Mouse (Mus musculus): ENCODE data around the gene Cd164. TPM values are rescaled to one million over a fixed set of nuclear protein-coding genes. Genes with fewer than 3 reads are reported as not detected.

Gene Cd164
- polyA plus RNA-seq, 1 experiment from 2014 or later, result 65.0 TPM

- Histone ChIP-seq H3K27me3 (ENCODE audit: control insufficient read depth, insufficient read depth, low read depth, low read length) (peaks cover 7% of the 10 kb centered on the region), H3K36me3 (ENCODE audit: control insufficient read depth, insufficient read depth) (no peaks in the 10 kb centered on the region), H3K27ac (ENCODE audit: low read length) (peak overlapping the region; percentile 67), H3K4me3 (ENCODE audit: low read depth, low read length) (peak overlapping the region; percentile 56), H3K4me1 (ENCODE audit: control insufficient read depth, low read depth, low read length) (peaks cover 44% of the 10 kb centered on the region), H3K9me3 (replicated peaks; ENCODE audit: control insufficient read depth, low read length) (no peaks in the 10 kb centered on the region), H3K4me2 (ENCODE audit: low read depth, low read length) (peak overlapping the region; percentile 71), H3K9ac (ENCODE audit: low read depth, low read length) (peak overlapping the region; percentile 50)
- ATAC-seq (ENCODE audit: low read depth), result peak; percentile 53
- 4% methylated on average over 20 of the region's 20 CpGs for WGBS (ENCODE audit: insufficient replicate concordance)
Measured at GRCm38 (mm10) chr10:41477278-41478181, 41.7 kb upstream of the Cd164 start.

- 61% methylated on average over 3 of the region's 3 CpGs for WGBS (ENCODE audit: insufficient replicate concordance)
- H3K4me3 ChIP-seq (ENCODE audit: low read depth, low read length), result no peak overlapping the region
- H3K9me3 ChIP-seq (replicated peaks; ENCODE audit: control insufficient read depth, low read length), result no peaks in the 10 kb centered on the region
- no peak overlapping the region for H3K27ac ChIP-seq (ENCODE audit: low read length)
- no peak overlapping the region for H3K4me2 ChIP-seq (ENCODE audit: low read depth, low read length)
- no peaks in the 10 kb centered on the region for H3K36me3 ChIP-seq (ENCODE audit: control insufficient read depth, insufficient read depth)
- peaks cover 32% of the 10 kb centered on the region for H3K4me1 ChIP-seq (ENCODE audit: control insufficient read depth, low read depth, low read length)
- H3K9ac ChIP-seq (ENCODE audit: low read depth, low read length), result no peak overlapping the region
- no peak for ATAC-seq (ENCODE audit: low read depth)
- H3K27me3 ChIP-seq (ENCODE audit: control insufficient read depth, insufficient read depth, low read depth, low read length), result peaks cover 7% of the 10 kb centered on the region
Measured at GRCm38 (mm10) chr10:41479961-41480360, 39.3 kb upstream of the Cd164 start.

- Histone ChIP-seq H3K27me3 (ENCODE audit: control insufficient read depth, insufficient read depth, low read depth, low read length) (peaks cover 7% of the 10 kb centered on the region), H3K4me3 (ENCODE audit: low read depth, low read length) (no peak overlapping the region), H3K36me3 (ENCODE audit: control insufficient read depth, insufficient read depth) (peaks cover 3% of the 10 kb centered on the region; the same call in 1 of the 2 replicates), H3K9me3 (replicated peaks; ENCODE audit: control insufficient read depth, low read length) (no peaks in the 10 kb centered on the region), H3K9ac (ENCODE audit: low read depth, low read length) (no peak overlapping the region), H3K4me2 (ENCODE audit: low read depth, low read length) (no peak overlapping the region; the same call in 1 of the 2 replicates), H3K4me1 (ENCODE audit: control insufficient read depth, low read depth, low read length) (peaks cover 20% of the 10 kb centered on the region), H3K27ac (ENCODE audit: low read length) (no peak overlapping the region)
- WGBS (ENCODE audit: insufficient replicate concordance), result 47% methylated on average over 33 of the region's 33 CpGs
- peak; percentile 35 for ATAC-seq (ENCODE audit: low read depth)
Measured at GRCm38 (mm10) chr10:41480938-41481880, 38.0 kb upstream of the Cd164 start.

- ATAC-seq (ENCODE audit: low read depth), result no peak
- H3K27me3 ChIP-seq (ENCODE audit: control insufficient read depth, insufficient read depth, low read depth, low read length), result no peaks in the 10 kb centered on the region
- no peak overlapping the region for H3K4me3 ChIP-seq (ENCODE audit: low read depth, low read length)
- no peak overlapping the region for H3K9ac ChIP-seq (ENCODE audit: low read depth, low read length)
- H3K36me3 ChIP-seq (ENCODE audit: control insufficient read depth, insufficient read depth), result peaks cover 3% of the 10 kb centered on the region
- no peaks in the 10 kb centered on the region for H3K9me3 ChIP-seq (replicated peaks; ENCODE audit: control insufficient read depth, low read length)
- no peak overlapping the region for H3K27ac ChIP-seq (ENCODE audit: low read length)
- H3K4me2 ChIP-seq (ENCODE audit: low read depth, low read length), result no peak overlapping the region
- WGBS (ENCODE audit: insufficient replicate concordance), result 74% methylated on average over 7 of the region's 7 CpGs
- H3K4me1 ChIP-seq (ENCODE audit: control insufficient read depth, low read depth, low read length), result peaks cover 8% of the 10 kb centered on the region
Measured at GRCm38 (mm10) chr10:41482446-41482845, 36.8 kb upstream of the Cd164 start.

- Histone ChIP-seq H3K4me3 (ENCODE audit: low read depth, low read length) (no peak overlapping the region), H3K27ac (ENCODE audit: low read length) (no peak overlapping the region), H3K4me1 (ENCODE audit: control insufficient read depth, low read depth, low read length) (peaks cover 11% of the 10 kb centered on the region), H3K36me3 (ENCODE audit: control insufficient read depth, insufficient read depth) (peaks cover 3% of the 10 kb centered on the region), H3K4me2 (ENCODE audit: low read depth, low read length) (no peak overlapping the region), H3K27me3 (ENCODE audit: control insufficient read depth, insufficient read depth, low read depth, low read length) (peaks cover 4% of the 10 kb centered on the region), H3K9me3 (replicated peaks; ENCODE audit: control insufficient read depth, low read length) (no peaks in the 10 kb centered on the region), H3K9ac (ENCODE audit: low read depth, low read length) (no peak overlapping the region)
- ATAC-seq (ENCODE audit: low read depth), result no peak
- 77% methylated on average over 16 of the region's 16 CpGs for WGBS (ENCODE audit: insufficient replicate concordance)
Measured at GRCm38 (mm10) chr10:41485778-41486177, 33.4 kb upstream of the Cd164 start.

GRCm38 (mm10) chr10:41486506-41487170 is 32.6 kb upstream of the Cd164 start:
- Histone ChIP-seq H3K36me3 (ENCODE audit: control insufficient read depth, insufficient read depth) (peaks cover 3% of the 10 kb centered on the region), H3K9ac (ENCODE audit: low read depth, low read length) (no peak overlapping the region), H3K4me2 (ENCODE audit: low read depth, low read length) (no peak overlapping the region), H3K4me1 (ENCODE audit: control insufficient read depth, low read depth, low read length) (peaks cover 8% of the 10 kb centered on the region), H3K27me3 (ENCODE audit: control insufficient read depth, insufficient read depth, low read depth, low read length) (peaks cover 7% of the 10 kb centered on the region), H3K9me3 (replicated peaks; ENCODE audit: control insufficient read depth, low read length) (no peaks in the 10 kb centered on the region), H3K27ac (ENCODE audit: low read length) (no peak overlapping the region), H3K4me3 (ENCODE audit: low read depth, low read length) (no peak overlapping the region)
- ATAC-seq (ENCODE audit: low read depth), result no peak
- 78% methylated on average over 14 of the region's 14 CpGs for WGBS (ENCODE audit: insufficient replicate concordance)

GRCm38 (mm10) chr10:41488877-41489276 is 30.3 kb upstream of the Cd164 start:
- H3K27ac ChIP-seq (ENCODE audit: low read length), result no peak overlapping the region
- H3K9me3 ChIP-seq (replicated peaks; ENCODE audit: control insufficient read depth, low read length), result no peaks in the 10 kb centered on the region
- 26% methylated on average over 7 of the region's 7 CpGs for WGBS (ENCODE audit: insufficient replicate concordance)
- no peak overlapping the region for H3K9ac ChIP-seq (ENCODE audit: low read depth, low read length)
- H3K4me1 ChIP-seq (ENCODE audit: control insufficient read depth, low read depth, low read length), result peaks cover 8% of the 10 kb centered on the region
- peak overlapping the region; percentile 69 for H3K4me3 ChIP-seq (ENCODE audit: low read depth, low read length)
- H3K36me3 ChIP-seq (ENCODE audit: control insufficient read depth, insufficient read depth), result peaks cover 3% of the 10 kb centered on the region
- H3K27me3 ChIP-seq (ENCODE audit: control insufficient read depth, insufficient read depth, low read depth, low read length), result peaks cover 7% of the 10 kb centered on the region
- ATAC-seq (ENCODE audit: low read depth), result no peak
- peak overlapping the region; percentile 99 for H3K4me2 ChIP-seq (ENCODE audit: low read depth, low read length)

GRCm38 (mm10) chr10:41489294-41489693 is 29.9 kb upstream of the Cd164 start:
- H3K9ac ChIP-seq (ENCODE audit: low read depth, low read length), result peak overlapping the region; percentile 65; the same call in 1 of the 2 replicates
- H3K4me1 ChIP-seq (ENCODE audit: control insufficient read depth, low read depth, low read length), result peaks cover 8% of the 10 kb centered on the region
- no peak overlapping the region for H3K27ac ChIP-seq (ENCODE audit: low read length)
- ATAC-seq (ENCODE audit: low read depth), result peak; percentile 42; the same call in 1 of the 2 replicates
- H3K4me2 ChIP-seq (ENCODE audit: low read depth, low read length), result peak overlapping the region; percentile 99
- 50% methylated on average over 8 of the region's 8 CpGs for WGBS (ENCODE audit: insufficient replicate concordance)
- H3K27me3 ChIP-seq (ENCODE audit: control insufficient read depth, insufficient read depth, low read depth, low read length), result peaks cover 7% of the 10 kb centered on the region
- no peaks in the 10 kb centered on the region for H3K9me3 ChIP-seq (replicated peaks; ENCODE audit: control insufficient read depth, low read length)
- peak overlapping the region; percentile 69 for H3K4me3 ChIP-seq (ENCODE audit: low read depth, low read length)
- H3K36me3 ChIP-seq (ENCODE audit: control insufficient read depth, insufficient read depth), result peaks cover 3% of the 10 kb centered on the region

All from liver, embryonic 16.5 days (tissue).